Mouse (Mus musculus): ENCODE measurements at regions not wholly inside any gene's neighbourhood (a gene's known extent, or its start where the extent isn't known, plus 50 kb on each side); places are given as distances from the start of the nearest gene placed in this dataset.

GRCm38 (mm10) chr5:37980692-37981091 lies 57.9 kb upstream of the Stx18 start:
- DNase-seq, result no peak
- WGBS, result 83% methylated on average over 3 of the region's 3 CpGs

GRCm38 (mm10) chr5:37976943-37977434 lies 61.6 kb upstream of the Stx18 start:
- TF ChIP-seq POLR2A (IDR thresholded peaks at IDR 0.05; ENCODE audit: borderline replicate concordance, insufficient read depth, low read length) (no peak), CTCF (IDR thresholded peaks at IDR 0.05; ENCODE audit: borderline replicate concordance, insufficient read depth, low read depth, low read length) (no peak)
- Histone ChIP-seq H3K27me3 (ENCODE audit: control insufficient read depth, insufficient read depth, low read length) (no peaks in the 10 kb centered on the region), H3K4me3 (replicated peaks; ENCODE audit: insufficient read depth, low read depth, low read length) (no peak overlapping the region), H3K4me1 (ENCODE audit: control insufficient read depth, insufficient read depth, low read length) (no peaks in the 10 kb centered on the region), H3K27ac (ENCODE audit: insufficient read depth, low read length) (no peak overlapping the region)
- WGBS, result 75% methylated on average over 4 of the region's 4 CpGs
- DNase-seq, result peak in 1 of 2 experiments; percentile 4

More at GRCm38 (mm10) chr5:37980692-37981091, 57.9 kb upstream of the Stx18 start:
- H3K27ac ChIP-seq (ENCODE audit: insufficient read depth, low read length), result no peak overlapping the region
- no peak for TF ChIP-seq CTCF (IDR thresholded peaks at IDR 0.05; ENCODE audit: borderline replicate concordance, insufficient read depth, low read depth, low read length)
- H3K4me1 ChIP-seq (ENCODE audit: control insufficient read depth, insufficient read depth, low read length), result no peaks in the 10 kb centered on the region
- no peaks in the 10 kb centered on the region for H3K27me3 ChIP-seq (ENCODE audit: control insufficient read depth, insufficient read depth, low read length)
- H3K4me3 ChIP-seq (replicated peaks; ENCODE audit: insufficient read depth, low read depth, low read length), result no peak overlapping the region

DNA sequence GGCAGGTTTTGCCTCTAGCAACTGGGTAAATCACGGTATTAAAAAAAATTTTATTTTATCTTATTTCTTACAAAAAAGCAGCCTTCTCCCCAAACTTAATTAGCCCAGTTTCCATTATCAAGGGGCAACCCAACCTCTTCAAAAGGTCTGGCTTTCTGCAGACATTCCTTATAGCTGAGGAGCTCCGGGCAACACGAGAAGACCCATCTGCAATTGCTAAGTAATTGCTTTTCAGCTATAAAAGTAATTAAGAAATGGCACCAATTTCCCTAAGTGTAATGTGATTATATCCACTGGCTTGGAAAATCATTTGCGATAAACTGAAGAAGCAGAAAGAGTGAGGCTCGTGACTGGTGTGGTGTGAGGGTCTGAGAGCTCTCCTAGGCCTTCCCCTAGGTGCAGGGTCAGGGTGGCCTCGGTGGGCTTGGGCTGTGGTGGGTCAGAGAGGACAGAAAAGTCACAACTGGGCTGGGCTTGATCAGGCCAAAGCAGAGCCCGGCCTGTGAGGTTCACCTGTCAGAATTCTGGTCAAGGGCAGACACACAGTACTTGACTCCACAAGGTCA lies 65.5 kb upstream of the Stx18 start:
- no peaks in the 10 kb centered on the region for H3K4me1 ChIP-seq (ENCODE audit: control insufficient read depth, insufficient read depth, low read length)
- H3K27me3 ChIP-seq (ENCODE audit: control insufficient read depth, insufficient read depth, low read length), result peaks cover 2% of the 10 kb centered on the region; the same call in 1 of the 2 replicates
- TF ChIP-seq CTCF (IDR thresholded peaks at IDR 0.05; ENCODE audit: borderline replicate concordance, insufficient read depth, low read depth, low read length) (no peak), POLR2A (IDR thresholded peaks at IDR 0.05; ENCODE audit: borderline replicate concordance, insufficient read depth, low read length) (no peak)
- WGBS, result 78% methylated on average over 7 of the region's 7 CpGs
- no peak overlapping the region for H3K4me3 ChIP-seq (replicated peaks; ENCODE audit: insufficient read depth, low read depth, low read length)
- no peak overlapping the region for H3K27ac ChIP-seq (ENCODE audit: insufficient read depth, low read length)
- no peak for DNase-seq

DNA sequence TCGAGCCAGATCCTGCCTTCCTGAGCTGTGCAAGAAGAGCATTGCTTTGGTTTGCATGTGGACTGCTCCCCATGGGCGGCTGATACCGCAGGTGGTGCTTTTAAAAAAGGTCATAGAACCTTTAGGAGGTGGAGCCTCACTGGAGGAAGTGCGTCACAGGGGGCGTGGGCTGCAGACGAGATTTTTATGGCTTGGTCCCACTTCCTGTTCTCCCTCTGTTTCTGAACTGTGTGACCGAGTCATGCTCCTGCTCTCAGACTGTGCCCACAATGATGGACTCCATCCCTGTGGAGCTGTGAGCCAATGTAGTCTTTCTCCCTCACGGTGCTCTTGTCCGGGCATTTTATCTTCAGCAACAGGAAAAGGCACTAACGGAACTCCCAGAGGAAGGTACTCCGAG lies 66.8 kb upstream of the Stx18 start:
- 61% methylated on average over 11 of the region's 11 CpGs for WGBS
- TF ChIP-seq POLR2A (IDR thresholded peaks at IDR 0.05; ENCODE audit: borderline replicate concordance, insufficient read depth, low read length) (no peak), CTCF (IDR thresholded peaks at IDR 0.05; ENCODE audit: borderline replicate concordance, insufficient read depth, low read depth, low read length) (no peak)

GRCm38 (mm10) chr5:37968596-37968995 lies 69.9 kb upstream of the Stx18 start:
- no peak for TF ChIP-seq POLR2A (IDR thresholded peaks at IDR 0.05; ENCODE audit: borderline replicate concordance, insufficient read depth, low read length)
- TF ChIP-seq CTCF (IDR thresholded peaks at IDR 0.05; ENCODE audit: borderline replicate concordance, insufficient read depth, low read depth, low read length), result no peak
- Histone ChIP-seq H3K4me1 (ENCODE audit: control insufficient read depth, insufficient read depth, low read length) (no peaks in the 10 kb centered on the region), H3K27ac (ENCODE audit: insufficient read depth, low read length) (no peak overlapping the region), H3K4me3 (replicated peaks; ENCODE audit: insufficient read depth, low read depth, low read length) (no peak overlapping the region), H3K27me3 (ENCODE audit: control insufficient read depth, insufficient read depth, low read length) (peaks cover 4% of the 10 kb centered on the region; the same call in 1 of the 2 replicates)
- WGBS, result 35% methylated on average over 10 of the region's 10 CpGs
- no peak for DNase-seq

More for the DNA sequence above, 66.8 kb upstream of the Stx18 start:
- no peaks in the 10 kb centered on the region for H3K4me1 ChIP-seq (ENCODE audit: control insufficient read depth, insufficient read depth, low read length)
- peaks cover 4% of the 10 kb centered on the region; the same call in 1 of the 2 replicates for H3K27me3 ChIP-seq (ENCODE audit: control insufficient read depth, insufficient read depth, low read length)
- H3K27ac ChIP-seq (ENCODE audit: insufficient read depth, low read length), result no peak overlapping the region
- H3K4me3 ChIP-seq (replicated peaks; ENCODE audit: insufficient read depth, low read depth, low read length), result no peak overlapping the region
- DNase-seq, result no peak

DNA sequence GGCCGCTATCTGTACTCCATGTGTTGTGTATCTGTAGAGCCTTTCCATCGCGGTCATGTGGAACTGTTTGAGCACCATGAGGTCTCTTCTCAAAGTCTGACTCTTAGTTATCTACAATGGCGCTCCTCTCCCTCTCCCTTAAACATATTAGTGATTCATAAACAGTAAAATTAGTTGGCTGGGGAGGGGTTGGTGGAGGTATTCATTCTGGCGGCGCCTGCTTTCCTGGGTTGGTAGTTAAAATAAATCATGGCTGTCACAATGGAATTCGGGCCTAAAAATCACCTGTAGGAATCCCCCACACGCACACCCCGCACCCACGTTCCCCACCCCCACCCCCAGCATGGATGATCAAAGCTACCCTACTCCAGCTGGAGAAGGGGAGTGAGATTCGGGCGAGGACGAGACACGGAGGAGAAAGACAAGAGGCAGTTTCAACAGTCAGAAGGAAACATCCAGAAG lies 70.6 kb upstream of the Stx18 start:
- Histone ChIP-seq H3K4me3 (replicated peaks; ENCODE audit: insufficient read depth, low read depth, low read length) (no peak overlapping the region), H3K27me3 (ENCODE audit: control insufficient read depth, insufficient read depth, low read length) (peaks cover 4% of the 10 kb centered on the region; the same call in 1 of the 2 replicates), H3K4me1 (ENCODE audit: control insufficient read depth, insufficient read depth, low read length) (no peaks in the 10 kb centered on the region), H3K27ac (ENCODE audit: insufficient read depth, low read length) (no peak overlapping the region)
- TF ChIP-seq CTCF (IDR thresholded peaks at IDR 0.05; ENCODE audit: borderline replicate concordance, insufficient read depth, low read depth, low read length), result no peak
- no peak for TF ChIP-seq POLR2A (IDR thresholded peaks at IDR 0.05; ENCODE audit: borderline replicate concordance, insufficient read depth, low read length)
- 16% methylated on average over 14 of the region's 14 CpGs for WGBS
- DNase-seq, result no peak

- TF ChIP-seq CTCF (IDR thresholded peaks at IDR 0.05; ENCODE audit: borderline replicate concordance, insufficient read depth, low read depth, low read length) (no peak), POLR2A (IDR thresholded peaks at IDR 0.05; ENCODE audit: borderline replicate concordance, insufficient read depth, low read length) (no peak)
- H3K27ac ChIP-seq (ENCODE audit: insufficient read depth, low read length), result no peak overlapping the region
- no peak for DNase-seq
- WGBS, result 11% methylated on average over 23 of the region's 23 CpGs
- peaks cover 4% of the 10 kb centered on the region; the same call in 1 of the 2 replicates for H3K27me3 ChIP-seq (ENCODE audit: control insufficient read depth, insufficient read depth, low read length)
- H3K4me1 ChIP-seq (ENCODE audit: control insufficient read depth, insufficient read depth, low read length), result no peaks in the 10 kb centered on the region
- H3K4me3 ChIP-seq (replicated peaks; ENCODE audit: insufficient read depth, low read depth, low read length), result no peak overlapping the region
These were observed 71.2 kb upstream of the Stx18 start for GRCm38 (mm10) chr5:37967106-37967913.
